Mouse (Mus musculus) C2C12 (cell line): ENCODE measurements around the gene Slc25a19.

Experiments used
- CTCF ChIP-seq: IDR thresholded peaks from one replicate; pipeline ENCODE4 v1.5.1; 2011; ENCODE audit not compliant: control insufficient read depth, insufficient read depth, insufficient read length
- USF1 ChIP-seq: IDR thresholded peaks from one replicate; pipeline ENCODE4 v1.6.1; 2011; ENCODE audit warnings: low read depth, mild to moderate bottlenecking, control low read depth, moderate library complexity

- TF ChIP-seq CTCF, result no peak
- TF ChIP-seq USF1, result no peak
Observed at GRCm38 (mm10) chr11:115603476-115604303, 24.4 kb downstream of the Slc25a19 start, which contains the start of the genes Mrps7 and Gga3.
